Mouse (Mus musculus) spleen, adult 2 months (tissue): ENCODE measurements around the gene Bspry.

Experiments
- CTCF ChIP-seq: fragments of 200-500 bp; IDR thresholded peaks from 2 replicates; pipeline ENCODE4 v1.5.1; 2011; ENCODE audit warnings: mild to moderate bottlenecking, inconsistent platforms; ENCODE audit not compliant: insufficient read depth, insufficient read length, insufficient replicate concordance; ENCODE audit errors: extremely low read depth
- POLR2A ChIP-seq: fragments of 200-500 bp; IDR thresholded peaks from 2 replicates; pipeline ENCODE4 v1.6.1; 2011; ENCODE audit warnings: low read depth, low read length, inconsistent platforms

GRCm38 (mm10) chr4:62506798-62507197 lies 26.9 kb downstream of the Bspry start:
- peak; percentile 40; the same call in 1 of the 2 replicates for TF ChIP-seq CTCF
- TF ChIP-seq POLR2A: no peak
